Mouse (Mus musculus) midbrain, embryonic 11.5 days (tissue): ENCODE results near the gene Spg11. TPM values are rescaled to one million over a fixed set of nuclear protein-coding genes. Genes with fewer than 3 reads are reported as not detected.
A peak's percentile ranks its signal among the peaks of the same experiment; 100 is the strongest.

ENCODE experiments used
- ATAC-seq: fragments of 200-750 bp; cut with Nextera tagmentation; 2 replicates; pipeline ENCODE4 v1.8.0; 2017; ENCODE audit warnings: moderate TSS enrichment, moderate library complexity; ENCODE audit not compliant: low FRiP score
- DNase-seq: peaks from one replicate; pipeline ENCODE4 v3.0.0; 2015; ENCODE audit warnings: low spot score; ENCODE audit errors: missing footprints
- H3K27ac ChIP-seq: fragments of 300-500 bp; sonication (generic); 2 replicates; pipeline ENCODE4 v1.5.1; 2014; ENCODE audit warnings: low read depth, low read length
- H3K27me3 ChIP-seq: fragments of 300-500 bp; sonication (generic); 2 replicates; pipeline ENCODE4 v1.6.1; 2014; ENCODE audit warnings: mild to moderate bottlenecking, low read length, moderate library complexity, mixed read lengths; ENCODE audit not compliant: control insufficient read depth, insufficient read depth
- H3K36me3 ChIP-seq: fragments of 300-500 bp; sonication (generic); 2 replicates; pipeline ENCODE4 v1.6.1; 2014; ENCODE audit warnings: mild to moderate bottlenecking, low read length, moderate library complexity, mixed read lengths; ENCODE audit not compliant: control insufficient read depth, insufficient read depth
- H3K4me1 ChIP-seq: fragments of 300-500 bp; sonication (generic); 2 replicates; pipeline ENCODE4 v1.6.1; 2014; ENCODE audit warnings: low read length; ENCODE audit not compliant: control insufficient read depth, insufficient read depth
- H3K4me2 ChIP-seq: fragments of 300-500 bp; sonication (generic); 2 replicates; pipeline ENCODE4 v1.6.1; 2014; ENCODE audit warnings: mild to moderate bottlenecking, moderate library complexity
- H3K4me3 ChIP-seq: fragments of 300-500 bp; sonication (generic); 2 replicates; pipeline ENCODE4 v1.5.1; 2014; ENCODE audit warnings: low read depth, low read length
- H3K9ac ChIP-seq: fragments of 300-500 bp; sonication (generic); 2 replicates; pipeline ENCODE4 v1.6.1; 2014; ENCODE audit warnings: low read length
- H3K9me3 ChIP-seq: fragments of 300-500 bp; sonication (generic); 2 replicates; pipeline ENCODE4 v1.6.1; 2016; ENCODE audit warnings: low read length; ENCODE audit not compliant: control insufficient read depth
- WGBS: fragments of 180-500 bp; shearing (Covaris S2); extraction: QIAGEN DNeasy Blood & Tissue Kit; methylation state at CpG from one replicate; pipeline ENCODE4 v1.1.7; 2014; 5-methylcytosine and 5-hydroxymethylcytosine counted together
- polyA plus RNA-seq: library from polyadenylated mRNA; unstranded; fragments of >200 nt; fragmentation: Nextera tagmentation; extraction: Ambion mirVana; gene quantifications from 2 replicates; pipeline ENCODE4 v1.2.1, GENCODE M21; 2014

Gene Spg11
- polyA plus RNA-seq, 1 experiment from 2014 or later, result 11.9 TPM

- 0 out of 2 replicates have a peak, but pooled peaks cover 3% of the 10 kb centered on the region for H3K4me1 ChIP-seq
- no peak overlapping the region for H3K27ac ChIP-seq
- no peaks in the 10 kb centered on the region for H3K27me3 ChIP-seq
- no peak overlapping the region for H3K4me2 ChIP-seq
- H3K9ac ChIP-seq, result no peak overlapping the region
- no peaks in the 10 kb centered on the region for H3K9me3 ChIP-seq
- ATAC-seq (no peak), DNase-seq (peak; percentile 75)
- H3K36me3 ChIP-seq, result no peaks in the 10 kb centered on the region
- no peak overlapping the region for H3K4me3 ChIP-seq
Observed at GRCm38 (mm10) chr2:122157561-122157960, 39.4 kb upstream of the Spg11 start.

- H3K4me1 ChIP-seq, result 0 out of 2 replicates have a peak, but pooled peaks cover 3% of the 10 kb centered on the region
- H3K36me3 ChIP-seq, result no peaks in the 10 kb centered on the region
- H3K4me2 ChIP-seq, result no peak overlapping the region
- ATAC-seq (no peak), DNase-seq (no peak)
- no peaks in the 10 kb centered on the region for H3K9me3 ChIP-seq
- no peak overlapping the region for H3K9ac ChIP-seq
- no peak overlapping the region for H3K27ac ChIP-seq
- no peaks in the 10 kb centered on the region for H3K27me3 ChIP-seq
- WGBS, result 93% methylated on average over 4 of the region's 4 CpGs
- H3K4me3 ChIP-seq, result no peak overlapping the region
Observed at GRCm38 (mm10) chr2:122156051-122156700, 38.0 kb upstream of the Spg11 start.

- 80% methylated on average over 2 of the region's 2 CpGs for WGBS
- peak; percentile 44 for DNase-seq
Observed at GRCm38 (mm10) chr2:122155292-122155691, 37.1 kb upstream of the Spg11 start.

GRCm38 (mm10) chr2:122154479-122154878, 36.3 kb upstream of the Spg11 start:
- no peak overlapping the region for H3K4me2 ChIP-seq
- no peaks in the 10 kb centered on the region for H3K36me3 ChIP-seq
- no peak overlapping the region for H3K27ac ChIP-seq
- H3K9ac ChIP-seq, result no peak overlapping the region
- H3K4me1 ChIP-seq, result 0 out of 2 replicates have a peak, but pooled peaks cover 3% of the 10 kb centered on the region
- H3K9me3 ChIP-seq, result no peaks in the 10 kb centered on the region
- H3K4me3 ChIP-seq, result no peak overlapping the region
- WGBS, result 98% methylated on average over 2 of the region's 2 CpGs
- no peak for DNase-seq
- no peak for ATAC-seq
- H3K27me3 ChIP-seq, result no peaks in the 10 kb centered on the region

More at GRCm38 (mm10) chr2:122155292-122155691, 37.1 kb upstream of the Spg11 start:
- ATAC-seq, result no peak
- Histone ChIP-seq H3K27ac (no peak overlapping the region), H3K4me1 (0 out of 2 replicates have a peak, but pooled peaks cover 3% of the 10 kb centered on the region), H3K9ac (no peak overlapping the region), H3K4me3 (no peak overlapping the region), H3K36me3 (no peaks in the 10 kb centered on the region), H3K27me3 (no peaks in the 10 kb centered on the region), H3K4me2 (no peak overlapping the region), H3K9me3 (no peaks in the 10 kb centered on the region)

- Histone ChIP-seq H3K36me3 (no peaks in the 10 kb centered on the region), H3K9ac (no peak overlapping the region), H3K27ac (no peak overlapping the region), H3K4me1 (peaks cover 3% of the 10 kb centered on the region; the same call in 1 of the 2 replicates), H3K9me3 (no peaks in the 10 kb centered on the region), H3K27me3 (no peaks in the 10 kb centered on the region), H3K4me2 (no peak overlapping the region), H3K4me3 (no peak overlapping the region)
- DNase-seq (peak; percentile 23), ATAC-seq (no peak)
- WGBS, result 83% methylated on average over 7 of the region's 7 CpGs
Observed at GRCm38 (mm10) chr2:122153681-122154365, 35.6 kb upstream of the Spg11 start.

GRCm38 (mm10) chr2:122152850-122153249, 34.7 kb upstream of the Spg11 start:
- Histone ChIP-seq H3K27me3 (no peaks in the 10 kb centered on the region), H3K9me3 (no peaks in the 10 kb centered on the region), H3K4me2 (no peak overlapping the region), H3K4me3 (no peak overlapping the region), H3K9ac (no peak overlapping the region), H3K36me3 (no peaks in the 10 kb centered on the region), H3K27ac (no peak overlapping the region), H3K4me1 (peaks cover 2% of the 10 kb centered on the region; the same call in 1 of the 2 replicates)
- no peak for DNase-seq
- WGBS, result 82% methylated on average over 3 of the region's 3 CpGs
- no peak for ATAC-seq

GRCm38 (mm10) chr2:122151221-122151620, 33.0 kb upstream of the Spg11 start:
- Histone ChIP-seq H3K27ac (no peak overlapping the region), H3K9me3 (no peaks in the 10 kb centered on the region), H3K4me2 (no peak overlapping the region), H3K4me1 (peaks cover 2% of the 10 kb centered on the region; the same call in 1 of the 2 replicates), H3K36me3 (no peaks in the 10 kb centered on the region), H3K27me3 (no peaks in the 10 kb centered on the region), H3K4me3 (no peak overlapping the region), H3K9ac (no peak overlapping the region)
- DNase-seq (no peak), ATAC-seq (no peak)
- 88% methylated on average over 1 of the region's 1 CpGs for WGBS

GRCm38 (mm10) chr2:122149716-122150115, 31.5 kb upstream of the Spg11 start:
- H3K9ac ChIP-seq, result no peak overlapping the region
- H3K4me2 ChIP-seq, result no peak overlapping the region
- H3K36me3 ChIP-seq, result no peaks in the 10 kb centered on the region
- ATAC-seq (no peak), DNase-seq (peak; percentile 62)
- no peaks in the 10 kb centered on the region for H3K27me3 ChIP-seq
- no peak overlapping the region for H3K4me3 ChIP-seq
- H3K27ac ChIP-seq, result no peak overlapping the region
- no peaks in the 10 kb centered on the region for H3K9me3 ChIP-seq
- 77% methylated on average over 3 of the region's 3 CpGs for WGBS
- H3K4me1 ChIP-seq, result peaks cover 2% of the 10 kb centered on the region; the same call in 1 of the 2 replicates

GRCm38 (mm10) chr2:122149316-122149715, 31.1 kb upstream of the Spg11 start:
- peak; percentile 44 for DNase-seq
- Histone ChIP-seq H3K4me3 (no peak overlapping the region), H3K4me2 (no peak overlapping the region), H3K4me1 (peaks cover 2% of the 10 kb centered on the region; the same call in 1 of the 2 replicates), H3K9ac (no peak overlapping the region), H3K27ac (no peak overlapping the region), H3K9me3 (no peaks in the 10 kb centered on the region), H3K36me3 (no peaks in the 10 kb centered on the region), H3K27me3 (no peaks in the 10 kb centered on the region)
- ATAC-seq, result no peak
- WGBS, result 88% methylated on average over 6 of the region's 6 CpGs
